Mouse (Mus musculus): ENCODE data around the gene 1700028J19Rik. TPM values are rescaled to one million over a fixed set of nuclear protein-coding genes. Genes with fewer than 3 reads are reported as not detected.

Gene 1700028J19Rik
- total and polyA plus RNA-seq, 2 experiments from 2014 or later: 1.2 to 1.6 TPM

GRCm38 (mm10) chr7:44277250-44277622 is 30.7 kb upstream of the 1700028J19Rik start:
- Histone ChIP-seq H3K27ac (no peak overlapping the region), H3K9ac (replicated peaks; ENCODE audit: low read length) (no peak overlapping the region), H3K9me3 (ENCODE audit: low read length) (0 out of 2 replicates have a peak, but pooled peaks cover 2% of the 10 kb centered on the region), H3K4me3 (ENCODE audit: low read length) (no peak overlapping the region), H3K4me2 (ENCODE audit: low read depth, low read length) (no peak overlapping the region), H3K27me3 (ENCODE audit: insufficient read depth, low read length) (no peaks in the 10 kb centered on the region), H3K4me1 (ENCODE audit: insufficient read depth, low read length) (no peaks in the 10 kb centered on the region), H3K36me3 (ENCODE audit: insufficient read depth, low read length) (no peaks in the 10 kb centered on the region)
- peak; percentile 72 for TF ChIP-seq CTCF (IDR thresholded peaks at IDR 0.05; ENCODE audit: low read depth)
- DNase-seq (ENCODE audit: low spot score) (peak; percentile 65), ATAC-seq (peak; percentile 46; the same call in 1 of the 2 replicates)
- WGBS: 50% methylated on average over 2 of the region's 2 CpGs

DNA sequence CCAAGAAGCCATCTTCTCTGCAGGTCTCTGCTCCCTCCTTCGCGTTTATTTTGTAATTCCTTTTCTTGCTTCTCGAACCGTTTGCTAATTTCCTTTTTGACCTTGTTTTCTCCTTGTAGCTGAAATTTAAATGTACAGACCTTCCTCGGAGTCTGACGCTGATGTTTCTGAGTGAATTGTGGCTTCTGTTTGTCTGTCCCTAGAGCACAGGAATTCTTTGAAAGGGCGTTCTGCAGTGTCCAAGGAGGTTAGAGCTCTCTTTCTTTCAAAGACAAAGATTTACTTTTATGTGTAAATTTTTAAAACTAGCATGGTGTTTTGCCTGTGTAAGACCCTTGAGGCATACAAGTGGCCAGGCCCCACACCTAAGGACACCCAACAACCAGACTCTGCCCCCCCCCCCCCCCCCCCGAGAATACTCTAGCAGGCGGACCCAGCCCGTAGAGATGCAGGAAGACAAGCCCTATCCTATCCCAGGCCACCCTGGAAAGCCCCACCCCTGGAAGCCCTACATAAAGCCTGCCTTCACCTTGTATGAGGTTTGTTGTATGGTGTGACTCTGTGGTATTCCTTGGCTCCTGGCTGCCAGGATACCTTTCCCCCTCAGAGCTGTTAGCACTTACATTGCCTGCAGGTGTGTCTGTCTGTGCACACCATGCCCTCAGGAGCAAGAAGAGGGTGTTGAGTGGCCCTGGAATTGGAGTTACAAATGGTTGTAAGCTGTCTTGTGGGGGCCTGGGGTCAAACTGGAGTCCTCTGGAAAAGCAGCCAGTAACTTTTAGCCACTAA is 30.2 kb upstream of the 1700028J19Rik start:
- no peak for ATAC-seq
- TF ChIP-seq CTCF (IDR thresholded peaks at IDR 0.05; ENCODE audit: low read depth): no peak

DNA sequence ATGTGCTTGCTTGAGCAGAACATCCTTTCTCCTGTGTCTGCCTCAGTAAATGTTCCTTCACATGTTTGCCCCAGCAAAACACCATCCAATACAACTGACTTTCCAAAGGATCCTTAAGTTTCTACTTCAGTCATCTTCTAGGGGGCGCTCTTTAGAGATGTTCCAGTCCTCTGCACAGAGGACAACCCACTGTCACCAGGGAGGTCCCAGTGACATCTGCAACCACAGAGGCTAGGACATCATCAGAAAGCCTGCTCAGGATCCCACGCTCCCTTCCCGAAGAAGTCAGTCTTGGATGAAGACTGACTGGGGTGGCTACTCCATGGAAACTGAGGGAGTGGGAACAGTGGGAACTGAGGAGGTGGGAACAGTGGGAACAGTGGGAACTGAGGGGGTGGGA is 29.1 kb upstream of the 1700028J19Rik start:
- no peak for ATAC-seq
- no peaks in the 10 kb centered on the region for H3K27me3 ChIP-seq (ENCODE audit: insufficient read depth, low read length)
- H3K4me2 ChIP-seq (ENCODE audit: low read depth, low read length): no peak overlapping the region
- H3K4me3 ChIP-seq (ENCODE audit: low read length): no peak overlapping the region
- TF ChIP-seq CTCF (IDR thresholded peaks at IDR 0.05; ENCODE audit: low read depth): no peak
- WGBS: 78% methylated on average over 3 of the region's 3 CpGs
- H3K9ac ChIP-seq (replicated peaks; ENCODE audit: low read length): no peak overlapping the region
- H3K9me3 ChIP-seq (ENCODE audit: low read length): 0 out of 2 replicates have a peak, but pooled peaks cover 2% of the 10 kb centered on the region
- no peaks in the 10 kb centered on the region for H3K4me1 ChIP-seq (ENCODE audit: insufficient read depth, low read length)
- no peaks in the 10 kb centered on the region for H3K36me3 ChIP-seq (ENCODE audit: insufficient read depth, low read length)
- H3K27ac ChIP-seq: no peak overlapping the region
- DNase-seq (ENCODE audit: low spot score): no peak

More for the DNA sequence above, 30.2 kb upstream of the 1700028J19Rik start:
- DNase-seq (ENCODE audit: low spot score): no peak
- H3K27ac ChIP-seq: no peak overlapping the region
- H3K4me2 ChIP-seq (ENCODE audit: low read depth, low read length): no peak overlapping the region
- no peaks in the 10 kb centered on the region for H3K4me1 ChIP-seq (ENCODE audit: insufficient read depth, low read length)
- H3K36me3 ChIP-seq (ENCODE audit: insufficient read depth, low read length): no peaks in the 10 kb centered on the region
- H3K9me3 ChIP-seq (ENCODE audit: low read length): 0 out of 2 replicates have a peak, but pooled peaks cover 2% of the 10 kb centered on the region
- H3K4me3 ChIP-seq (ENCODE audit: low read length): no peak overlapping the region
- H3K9ac ChIP-seq (replicated peaks; ENCODE audit: low read length): no peak overlapping the region
- H3K27me3 ChIP-seq (ENCODE audit: insufficient read depth, low read length): no peaks in the 10 kb centered on the region
- 68% methylated on average over 10 of the region's 10 CpGs for WGBS

DNA sequence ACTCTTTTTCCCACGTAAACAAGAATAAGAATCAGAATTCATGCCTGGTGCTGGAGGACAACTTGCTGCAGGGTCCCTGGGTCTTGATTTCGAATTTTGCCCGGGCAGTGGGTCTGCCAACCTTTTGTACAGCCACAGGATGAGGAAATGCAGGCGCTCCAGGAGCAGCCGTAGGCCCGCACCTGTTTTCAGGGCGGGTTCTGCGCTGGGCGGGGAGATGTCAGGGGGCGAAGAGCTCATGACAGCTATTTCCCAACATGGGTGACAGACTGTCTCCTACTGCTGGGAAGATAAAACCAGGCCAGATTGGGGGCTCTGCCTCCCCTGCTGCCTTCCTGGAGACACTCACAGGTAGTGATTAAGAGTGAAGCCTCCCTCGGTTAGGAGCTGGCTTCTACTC is 27.6 kb upstream of the 1700028J19Rik start:
- WGBS: 47% methylated on average over 11 of the region's 11 CpGs
- H3K27ac ChIP-seq: no peak overlapping the region
- no peak for DNase-seq (ENCODE audit: low spot score)
- ATAC-seq: no peak
- H3K9ac ChIP-seq (replicated peaks; ENCODE audit: low read length): no peak overlapping the region
- 0 out of 2 replicates have a peak, but pooled peaks cover 2% of the 10 kb centered on the region for H3K9me3 ChIP-seq (ENCODE audit: low read length)
- H3K36me3 ChIP-seq (ENCODE audit: insufficient read depth, low read length): no peaks in the 10 kb centered on the region
- no peaks in the 10 kb centered on the region for H3K27me3 ChIP-seq (ENCODE audit: insufficient read depth, low read length)
- no peak overlapping the region for H3K4me2 ChIP-seq (ENCODE audit: low read depth, low read length)
- TF ChIP-seq CTCF (IDR thresholded peaks at IDR 0.05; ENCODE audit: low read depth): no peak
- no peak overlapping the region for H3K4me3 ChIP-seq (ENCODE audit: low read length)
- no peaks in the 10 kb centered on the region for H3K4me1 ChIP-seq (ENCODE audit: insufficient read depth, low read length)

DNA sequence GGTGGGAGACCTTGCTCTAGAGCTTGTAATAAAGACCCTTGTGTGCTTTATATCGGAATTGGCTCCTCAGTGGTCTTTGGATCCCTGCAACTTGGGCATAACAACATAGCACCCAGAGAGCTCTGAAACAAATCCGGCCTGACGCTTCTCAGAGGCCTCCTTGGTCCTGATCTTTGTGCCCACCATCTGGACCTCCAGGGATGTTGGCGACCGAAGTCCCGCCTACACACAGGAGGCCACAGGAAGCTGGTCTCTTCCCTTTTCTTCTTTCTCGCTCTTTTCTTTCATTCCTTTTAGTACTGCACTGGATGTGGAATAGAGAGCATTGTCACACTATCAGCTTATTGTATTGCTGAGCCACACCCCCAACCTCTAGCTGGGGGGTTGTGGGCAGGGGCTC is 27.0 kb upstream of the 1700028J19Rik start:
- Histone ChIP-seq H3K27me3 (ENCODE audit: insufficient read depth, low read length) (no peaks in the 10 kb centered on the region), H3K36me3 (ENCODE audit: insufficient read depth, low read length) (no peaks in the 10 kb centered on the region), H3K9ac (replicated peaks; ENCODE audit: low read length) (no peak overlapping the region), H3K27ac (no peak overlapping the region), H3K4me3 (ENCODE audit: low read length) (no peak overlapping the region), H3K4me1 (ENCODE audit: insufficient read depth, low read length) (no peaks in the 10 kb centered on the region), H3K4me2 (ENCODE audit: low read depth, low read length) (no peak overlapping the region), H3K9me3 (ENCODE audit: low read length) (0 out of 2 replicates have a peak, but pooled peaks cover 2% of the 10 kb centered on the region)
- no peak for TF ChIP-seq CTCF (IDR thresholded peaks at IDR 0.05; ENCODE audit: low read depth)
- DNase-seq (ENCODE audit: low spot score): no peak
- 50% methylated on average over 7 of the region's 7 CpGs for whole genome bisulfite sequencing
- no peak for ATAC-seq

- Histone ChIP-seq H3K27me3 (ENCODE audit: insufficient read depth, low read length) (no peaks in the 10 kb centered on the region), H3K4me2 (ENCODE audit: low read depth, low read length) (no peak overlapping the region), H3K9me3 (ENCODE audit: low read length) (no peaks in the 10 kb centered on the region), H3K36me3 (ENCODE audit: insufficient read depth, low read length) (no peaks in the 10 kb centered on the region), H3K4me1 (ENCODE audit: insufficient read depth, low read length) (no peaks in the 10 kb centered on the region), H3K4me3 (ENCODE audit: low read length) (no peak overlapping the region), H3K27ac (no peak overlapping the region), H3K9ac (replicated peaks; ENCODE audit: low read length) (no peak overlapping the region)
- no peak for ATAC-seq
- DNase-seq (ENCODE audit: low spot score): no peak
- TF ChIP-seq CTCF (IDR thresholded peaks at IDR 0.05; ENCODE audit: low read depth): no peak
- WGBS: 87% methylated on average over 7 of the region's 7 CpGs
Observed at GRCm38 (mm10) chr7:44272546-44272945, 26.1 kb upstream of the 1700028J19Rik start.

- Histone ChIP-seq H3K27me3 (ENCODE audit: insufficient read depth, low read length) (no peaks in the 10 kb centered on the region), H3K9ac (replicated peaks; ENCODE audit: low read length) (no peak overlapping the region), H3K9me3 (ENCODE audit: low read length) (no peaks in the 10 kb centered on the region), H3K4me3 (ENCODE audit: low read length) (no peak overlapping the region), H3K27ac (no peak overlapping the region), H3K36me3 (ENCODE audit: insufficient read depth, low read length) (no peaks in the 10 kb centered on the region), H3K4me1 (ENCODE audit: insufficient read depth, low read length) (no peaks in the 10 kb centered on the region), H3K4me2 (ENCODE audit: low read depth, low read length) (no peak overlapping the region)
- WGBS: 66% methylated on average over 2 of the region's 2 CpGs
- peak; percentile 74 for DNase-seq (ENCODE audit: low spot score)
- peak; percentile 64 for ATAC-seq
- no peak for TF ChIP-seq CTCF (IDR thresholded peaks at IDR 0.05; ENCODE audit: low read depth)
Observed at GRCm38 (mm10) chr7:44271309-44271708, 24.8 kb upstream of the 1700028J19Rik start.

Data from hindbrain, postnatal 0 days (tissue).